Mouse (Mus musculus): ENCODE measurements around the gene Cd72.

Cd72 gene

DNA sequence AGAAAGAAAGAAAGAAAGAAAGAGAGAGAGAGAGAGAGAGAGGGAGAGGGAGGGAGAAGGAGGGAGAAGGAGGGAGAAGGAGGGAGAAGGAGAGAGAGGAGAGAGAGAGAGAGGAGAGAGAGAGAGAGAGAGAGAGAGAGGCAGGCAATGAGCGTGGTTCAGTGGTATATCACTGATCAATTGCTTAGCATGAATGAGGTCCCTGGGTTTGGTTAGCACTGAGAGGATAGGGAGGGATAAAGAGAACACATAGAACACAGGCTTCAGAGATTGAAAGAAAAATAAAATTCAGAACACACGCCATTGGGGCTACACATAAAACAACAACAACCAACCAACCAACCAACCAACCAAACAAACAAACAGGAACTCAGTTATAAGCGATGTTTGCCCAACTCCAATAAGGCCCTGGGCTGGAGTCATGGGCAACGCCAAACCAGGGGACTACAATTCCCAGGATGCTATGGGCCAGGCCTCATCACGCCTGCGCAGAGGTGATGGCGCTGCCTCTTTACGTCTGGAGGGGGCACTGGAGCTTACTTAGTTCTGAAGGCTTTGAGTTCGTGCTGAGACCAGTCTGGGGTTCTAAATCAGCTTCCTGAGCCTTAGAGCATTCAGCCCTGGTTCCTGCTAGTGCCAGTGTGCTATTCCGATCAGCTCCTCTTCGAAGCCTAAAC, 23.6 kb upstream of the Cd72 start:
- peak; percentile 75 for DNase-seq

DNA sequence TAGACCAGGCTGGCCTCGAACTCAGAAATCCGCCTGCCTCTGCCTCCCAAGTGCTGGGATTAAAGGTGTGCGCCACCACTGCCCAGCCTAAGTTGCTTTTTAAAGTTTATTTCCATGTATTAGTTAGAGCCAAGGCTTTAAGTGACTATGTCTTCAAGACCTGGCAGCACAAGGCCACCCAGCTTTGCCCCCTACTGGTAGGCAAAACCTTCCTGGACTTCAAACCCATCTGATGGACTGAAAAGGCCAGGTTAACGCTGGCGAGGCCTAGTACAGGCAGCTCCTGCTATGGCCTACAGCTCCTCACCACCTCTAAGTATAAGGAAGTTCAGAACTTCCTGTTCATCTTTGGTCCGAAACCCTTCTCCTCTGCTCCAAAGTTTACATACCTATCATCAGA, 22.2 kb upstream of the Cd72 start:
- no peak for DNase-seq

GRCm38 (mm10) chr4:43473636-43474035, 19.2 kb upstream of the Cd72 start:
- no peak for DNase-seq

- no peak for DNase-seq
Observed at GRCm38 (mm10) chr4:43470301-43470700, 15.9 kb upstream of the Cd72 start.

DNA sequence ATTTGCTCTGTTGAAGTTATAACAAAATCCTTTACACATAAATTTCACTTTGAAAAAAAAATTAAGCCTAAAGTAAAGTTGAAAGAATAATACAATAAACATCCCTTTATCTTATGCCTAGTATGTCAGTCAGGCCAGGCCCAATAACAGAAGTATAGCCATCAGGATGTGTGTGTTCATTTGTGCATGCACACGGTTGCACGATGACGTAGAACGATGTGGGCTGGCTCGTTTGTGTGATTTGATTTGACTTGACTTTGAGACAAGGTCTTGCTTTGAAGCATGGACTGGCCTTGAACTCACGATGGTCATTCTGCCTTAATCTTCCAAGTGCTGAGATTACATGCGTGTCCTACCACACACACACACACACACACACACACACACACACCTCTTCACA, 12.4 kb upstream of the Cd72 start:
- no peak for DNase-seq

DNA sequence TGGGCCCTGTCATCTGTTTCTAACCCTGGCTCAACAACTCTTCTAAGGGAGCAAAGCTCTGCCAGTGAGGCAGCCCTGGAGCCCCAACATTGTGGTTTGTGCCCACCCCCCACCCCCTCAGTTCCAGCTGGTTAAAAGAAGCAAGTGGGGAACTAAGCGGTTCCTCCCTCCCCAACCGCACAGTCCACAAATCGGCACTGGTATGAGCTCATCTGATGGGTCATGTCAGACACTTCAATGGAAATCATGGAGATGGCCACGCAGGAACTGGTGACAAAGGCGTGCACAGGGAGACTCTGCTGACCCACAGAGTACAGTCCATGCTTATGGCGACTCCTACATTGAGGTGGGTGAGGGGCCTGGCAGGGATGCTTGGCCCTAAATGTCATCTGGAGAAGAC, 11.5 kb upstream of the Cd72 start:
- DNase-seq = no peak

- DNase-seq = no peak
Observed at GRCm38 (mm10) chr4:43463102-43463501, 8.7 kb upstream of the Cd72 start.

DNA sequence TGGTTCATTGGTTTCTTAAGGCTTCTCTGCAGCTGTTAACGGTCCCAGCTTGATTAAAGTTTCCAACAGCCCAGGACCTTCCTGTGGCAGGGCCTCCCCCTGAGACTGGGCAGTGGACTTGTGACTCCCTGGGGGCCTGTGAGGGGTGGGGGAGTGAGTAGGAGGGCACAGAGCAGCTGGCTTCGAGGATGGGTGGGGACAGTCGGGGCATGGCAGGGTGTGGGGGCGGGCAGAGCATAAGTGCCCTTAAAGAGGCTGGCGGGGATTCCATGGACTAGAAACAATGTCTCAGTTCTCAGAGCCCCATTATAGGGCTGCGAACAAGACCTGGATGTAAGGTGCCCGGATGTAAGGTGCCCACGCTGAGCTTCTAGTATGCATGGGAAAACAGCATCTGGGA, 2.7 kb upstream of the Cd72 start:
- DNase-seq = no peak

- DNase-seq = no peak
Observed at GRCm38 (mm10) chr4:43456470-43456869, 2.0 kb upstream of the Cd72 start.

GRCm38 (mm10) chr4:43453413-43453812, 1.0 kb downstream of the Cd72 start:
- DNase-seq = no peak

DNA sequence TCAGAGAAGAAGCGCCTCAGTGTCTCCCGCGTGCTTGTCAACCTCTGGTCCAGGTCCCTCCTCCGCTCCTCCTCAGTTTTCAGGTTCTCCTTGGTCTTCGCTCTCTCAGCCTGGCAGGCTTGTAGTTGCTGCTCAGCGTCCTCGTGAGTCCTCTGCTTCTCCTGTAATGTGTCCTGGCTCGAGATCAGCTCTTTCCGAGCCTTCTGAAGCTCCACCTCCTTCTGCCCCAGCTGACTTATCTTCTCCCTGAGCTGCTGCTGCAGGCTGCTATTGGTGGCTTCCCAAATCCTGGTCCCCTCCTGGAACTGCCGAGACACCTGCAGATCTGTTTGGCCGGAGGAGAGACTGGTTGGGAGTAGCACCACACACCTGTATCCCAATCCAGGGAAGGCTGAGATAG, 2.1 kb downstream of the Cd72 start:
- DNase-seq = no peak

DNA sequence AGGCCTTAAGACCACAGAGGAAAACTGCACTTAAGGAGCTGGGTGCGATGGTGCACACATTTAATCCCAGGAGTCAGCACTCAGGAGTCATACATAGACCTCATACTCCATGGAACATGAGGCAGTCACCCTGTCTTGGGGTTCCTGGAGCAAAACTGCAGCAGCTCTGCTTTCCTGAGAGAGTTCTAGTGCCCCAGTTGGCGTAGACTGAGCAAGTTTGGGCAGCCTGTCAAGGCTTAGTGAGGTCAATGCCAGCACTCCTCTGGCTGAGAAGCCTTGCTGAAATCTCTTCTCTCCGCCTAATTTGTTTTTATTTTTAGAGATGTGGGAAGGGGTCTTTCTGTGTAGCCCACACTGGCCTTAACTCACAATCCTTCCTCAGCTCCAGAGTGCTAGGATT, 5.9 kb downstream of the Cd72 start:
- no peak for DNase-seq

- DNase-seq = no peak
Observed at GRCm38 (mm10) chr4:43447251-43447650, 7.2 kb downstream of the Cd72 start.

- no peak for DNase-seq
Observed at GRCm38 (mm10) chr4:43443511-43443910, 10.9 kb downstream of the Cd72 start.

DNA sequence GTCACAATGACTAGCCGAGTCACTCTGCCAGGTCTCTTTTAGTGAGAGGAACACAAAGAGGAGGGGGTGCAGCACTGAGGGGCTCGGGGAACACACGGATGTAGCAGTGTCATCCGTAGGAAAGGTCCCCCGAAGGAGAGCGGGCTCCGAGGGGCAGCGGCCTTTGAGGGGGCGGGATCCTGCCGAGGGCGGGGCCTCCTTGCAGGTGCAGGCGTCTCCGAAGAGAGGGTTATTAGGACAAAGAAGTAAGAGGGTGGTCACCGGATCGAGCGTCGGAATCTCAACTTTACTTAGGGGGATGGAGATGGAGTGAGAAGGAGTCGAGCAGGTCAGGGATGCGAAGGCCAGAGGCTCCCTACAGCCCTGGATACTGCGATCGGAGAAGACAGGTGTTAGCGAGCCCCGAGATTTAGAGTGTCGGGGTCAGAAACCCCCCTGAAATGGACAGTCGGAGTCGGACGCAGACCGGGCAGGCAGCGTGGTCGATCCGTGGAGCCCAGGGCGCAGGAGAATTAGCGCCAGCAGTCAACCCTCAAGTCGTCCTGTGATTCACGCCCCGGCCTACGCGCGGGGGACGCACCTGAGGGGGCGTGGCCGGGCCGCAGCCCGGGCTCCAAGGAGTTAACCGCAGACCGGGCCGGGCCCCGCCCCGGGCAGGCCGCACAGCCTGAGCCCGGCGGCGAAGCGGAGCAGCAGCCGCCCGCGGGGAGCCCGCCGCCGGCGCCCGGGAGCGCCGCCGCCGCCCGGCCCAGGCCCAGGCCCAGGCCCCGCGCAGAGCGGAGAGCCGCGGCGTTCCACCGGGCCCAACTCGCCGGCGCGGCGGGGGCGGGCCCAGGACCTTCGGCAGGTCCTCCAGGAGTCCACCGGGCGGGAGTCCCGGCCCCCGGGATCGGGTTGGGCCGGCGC, 11.7 kb downstream of the Cd72 start:
- peak; percentile 64 for DNase-seq

GRCm38 (mm10) chr4:43442044-43442443, 12.4 kb downstream of the Cd72 start:
- peak; percentile 98 for DNase-seq

DNA sequence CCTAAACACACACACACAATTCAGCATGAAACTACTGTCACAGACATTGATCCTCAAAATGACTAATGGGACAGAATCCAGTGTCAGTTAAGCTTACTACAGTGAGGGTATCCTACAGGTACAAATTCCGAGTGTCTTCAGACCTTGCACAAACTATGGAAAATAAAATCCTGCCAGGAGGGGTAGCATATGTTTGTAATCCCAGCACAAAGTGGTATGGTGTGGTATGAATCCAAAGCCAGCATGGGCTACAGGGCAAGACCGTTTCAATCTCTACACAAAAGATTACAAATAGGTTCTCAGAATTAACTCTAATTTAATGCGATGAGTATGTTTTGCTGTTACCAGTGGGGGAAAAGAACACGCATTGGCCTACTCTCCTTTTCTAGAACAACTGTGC, 12.8 kb downstream of the Cd72 start, which contains the start of gene Tesk1:
Tesk1 (plus strand) TSS at position 301 of the 400 bp plus-strand sequence.
- DNase-seq = no peak

GRCm38 (mm10) chr4:43432832-43433231, 21.6 kb downstream of the Cd72 start:
- no peak for DNase-seq

GRCm38 (mm10) chr4:43431690-43432089, 22.7 kb downstream of the Cd72 start:
- peak; percentile 86 for DNase-seq

DNA sequence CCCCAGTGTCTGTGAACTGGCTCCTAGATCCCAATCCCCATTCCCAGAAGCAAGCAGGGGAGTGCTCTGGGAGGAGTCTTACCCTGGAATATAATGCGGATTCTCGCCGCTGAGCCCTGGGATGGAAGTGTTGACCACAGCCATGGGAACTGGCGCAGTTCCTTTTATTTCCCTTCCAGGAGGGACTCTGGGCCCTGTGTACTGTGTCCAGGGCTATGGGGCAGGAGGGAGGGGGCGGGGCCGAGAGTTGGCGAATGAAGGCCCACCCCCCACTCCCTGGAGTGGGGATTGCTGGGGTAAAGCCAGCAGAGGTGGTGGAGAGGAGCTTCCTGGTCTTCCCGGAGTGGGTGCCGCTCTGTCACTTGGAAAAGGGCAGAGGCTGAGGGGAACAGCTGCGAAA, 25.5 kb downstream of the Cd72 start, which contains the start of gene Fam166b:
Fam166b (minus strand) TSS at position 189 of the 400 bp plus-strand sequence.
- DNase-seq = no peak

DNA sequence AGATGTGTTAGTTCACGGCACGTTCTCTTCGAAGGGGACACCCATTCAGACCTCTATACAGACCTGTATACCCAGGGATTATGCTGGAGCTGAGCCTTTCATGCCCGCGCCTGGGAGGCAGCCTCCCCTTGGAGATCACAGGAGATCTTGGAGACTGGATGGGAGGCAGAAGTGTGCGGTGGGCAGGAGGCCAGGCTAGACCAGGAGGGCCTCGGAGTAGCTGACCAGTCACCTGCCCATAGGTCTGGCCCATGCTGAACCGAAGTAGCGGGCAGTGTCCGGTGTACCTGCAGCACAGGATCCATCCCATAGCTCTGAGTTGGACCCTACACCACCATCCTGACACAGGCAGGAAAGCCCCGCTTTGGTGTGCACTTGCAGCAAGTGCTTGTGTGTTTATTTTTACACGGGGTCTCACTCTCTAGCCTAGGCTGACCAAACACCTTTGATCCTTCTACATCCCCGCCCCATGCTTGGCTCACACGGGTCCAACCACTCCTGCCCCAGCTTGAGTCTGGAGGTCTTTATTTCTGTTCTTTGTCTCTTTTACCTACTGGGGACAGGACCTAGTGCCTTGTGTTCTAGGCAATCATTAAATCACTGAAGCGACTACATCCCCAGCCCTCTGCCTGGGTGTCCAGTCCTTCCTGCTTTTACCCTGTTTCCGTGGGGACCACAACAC, 26.1 kb downstream of the Cd72 start:
- no peak for DNase-seq

- no peak for DNase-seq
Observed at GRCm38 (mm10) chr4:43427501-43428179, 26.8 kb downstream of the Cd72 start.

DNA sequence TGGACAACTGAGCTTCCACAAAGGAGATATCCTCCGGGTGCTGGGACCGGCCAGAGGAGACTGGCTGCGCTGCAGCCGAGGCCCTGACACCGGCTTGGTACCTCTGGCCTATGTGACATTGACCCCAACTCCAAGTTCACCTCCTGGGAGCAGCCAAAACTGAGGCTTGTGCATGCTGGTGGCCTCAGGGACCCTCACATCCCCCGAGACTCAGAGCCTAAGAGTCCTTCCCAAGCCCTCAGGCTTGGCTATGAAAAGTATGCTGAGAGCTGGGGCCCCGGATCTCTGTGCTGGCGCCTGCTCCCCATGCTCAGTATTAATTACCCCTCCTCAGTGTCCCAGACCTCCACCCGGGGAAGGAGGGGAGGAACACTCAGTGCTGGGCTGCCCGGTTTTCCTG, 27.9 kb downstream of the Cd72 start:
- no peak for DNase-seq

Measured in right cerebral cortex, postnatal 4 days (tissue).